Mouse (Mus musculus) 416B (cell line): ENCODE results near the gene Ms4a10.

Experiments used
- DNase-seq: peaks from one replicate; pipeline ENCODE4 v3.0.0; 2011; ENCODE audit warnings: low read depth

Gene Ms4a10

DNA sequence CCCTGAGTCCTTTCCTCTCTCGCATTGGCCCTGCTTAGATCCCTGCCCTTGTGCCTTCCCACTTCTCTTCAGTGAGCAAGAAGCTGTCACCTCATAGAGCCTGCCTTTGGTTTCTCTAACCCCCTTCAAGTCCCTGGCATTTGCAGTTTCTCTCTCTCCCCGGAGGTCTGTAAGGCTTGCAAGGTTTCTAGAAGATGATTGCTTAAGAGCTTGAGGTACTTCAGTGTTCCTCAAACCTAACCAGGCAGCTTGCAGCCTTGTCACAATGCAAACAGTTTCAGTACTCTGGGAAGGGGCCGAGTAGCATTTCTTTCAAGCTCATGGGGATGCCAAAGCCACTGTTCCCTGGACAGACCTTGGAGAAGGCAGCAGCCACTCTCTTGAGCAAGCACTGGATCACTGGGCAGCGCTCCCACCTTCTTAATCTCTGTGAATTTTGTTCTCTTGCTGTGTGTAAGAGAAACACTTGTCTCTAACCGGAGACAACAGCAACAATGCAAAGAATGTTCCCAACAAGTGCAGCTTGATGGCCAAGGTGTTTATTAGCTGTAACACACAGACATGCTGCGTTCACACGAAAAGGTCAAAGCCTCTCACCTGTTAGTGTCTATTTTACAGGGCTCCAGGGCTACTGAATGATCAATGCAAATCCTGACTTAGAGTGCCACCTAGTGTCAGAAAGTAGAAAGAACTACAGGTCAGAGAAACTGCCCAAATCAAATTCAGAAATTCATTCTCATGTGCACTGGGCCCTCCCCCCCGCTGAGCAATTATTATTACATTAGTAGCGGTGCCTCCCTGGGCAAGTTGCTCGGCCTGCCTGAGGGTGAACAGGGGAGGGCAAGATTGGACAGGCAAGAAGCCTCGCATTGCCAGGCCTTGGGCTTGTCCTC, 15.1 kb downstream of the Ms4a10 start:
- DNase-seq, result peak; percentile 77

DNA sequence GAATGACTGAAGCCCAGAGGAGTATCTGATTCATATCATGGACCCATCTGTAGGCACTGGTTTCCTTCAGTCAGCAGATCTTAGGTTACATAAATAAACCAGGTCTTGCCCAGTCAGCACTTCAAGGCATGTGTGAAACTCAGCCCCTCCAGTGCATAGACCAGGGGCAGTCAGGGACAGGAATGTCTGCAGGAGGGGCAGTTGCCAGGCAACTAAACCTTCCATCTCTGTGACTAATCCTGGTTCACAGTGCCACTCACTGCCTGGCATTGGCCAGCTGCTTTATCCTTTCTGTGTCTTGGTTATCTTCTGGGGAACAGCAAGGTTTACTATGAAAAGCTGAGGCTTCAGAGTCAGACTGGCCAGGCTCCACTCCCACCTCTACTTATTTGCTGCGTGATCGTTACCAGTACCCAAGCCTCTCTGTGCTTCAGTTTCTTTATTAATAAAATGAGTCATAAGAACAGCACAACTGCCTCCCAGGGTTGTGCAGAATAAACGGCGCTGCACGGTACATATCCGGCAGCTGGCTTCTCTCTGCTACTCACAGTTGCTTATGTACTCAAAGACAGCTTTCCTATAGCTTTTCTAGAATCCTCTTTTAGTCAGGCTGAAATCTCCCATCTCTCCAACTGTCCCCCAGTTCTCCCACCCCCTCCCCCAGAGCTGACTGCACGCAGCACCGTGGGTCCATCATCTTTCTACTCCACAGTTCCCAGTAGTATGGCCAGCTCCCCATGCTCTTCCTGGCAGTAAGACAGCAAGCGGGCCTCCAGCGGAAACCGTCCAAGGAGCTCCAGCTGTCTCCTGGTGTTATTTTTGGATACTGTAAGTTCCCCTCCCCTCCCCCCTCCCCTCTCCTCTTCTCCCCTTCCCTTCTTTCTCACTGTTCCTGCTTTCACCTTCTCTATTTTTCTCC, 22.2 kb downstream of the Ms4a10 start:
- DNase-seq, result no peak

DNA sequence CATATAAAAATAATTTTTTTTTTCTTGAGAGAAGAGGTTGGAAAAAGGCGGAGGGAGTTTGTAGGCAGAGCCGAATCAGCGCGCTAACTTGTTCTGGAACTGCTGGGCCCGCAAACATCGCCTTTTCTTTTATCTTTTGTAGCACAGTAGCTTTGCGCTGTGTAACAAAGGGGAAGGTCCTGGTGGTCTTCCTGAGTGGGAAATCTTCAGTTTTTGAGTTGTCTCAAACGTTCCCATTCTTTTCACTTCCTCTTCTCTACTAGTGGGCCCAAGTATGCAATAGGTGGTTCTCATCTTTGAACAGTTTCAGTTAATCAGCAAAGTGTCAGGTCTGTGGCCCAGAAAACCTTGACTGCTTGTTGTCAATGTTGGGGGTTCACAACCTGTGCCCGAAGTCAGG, 24.9 kb downstream of the Ms4a10 start:
- DNase-seq, result no peak

DNA sequence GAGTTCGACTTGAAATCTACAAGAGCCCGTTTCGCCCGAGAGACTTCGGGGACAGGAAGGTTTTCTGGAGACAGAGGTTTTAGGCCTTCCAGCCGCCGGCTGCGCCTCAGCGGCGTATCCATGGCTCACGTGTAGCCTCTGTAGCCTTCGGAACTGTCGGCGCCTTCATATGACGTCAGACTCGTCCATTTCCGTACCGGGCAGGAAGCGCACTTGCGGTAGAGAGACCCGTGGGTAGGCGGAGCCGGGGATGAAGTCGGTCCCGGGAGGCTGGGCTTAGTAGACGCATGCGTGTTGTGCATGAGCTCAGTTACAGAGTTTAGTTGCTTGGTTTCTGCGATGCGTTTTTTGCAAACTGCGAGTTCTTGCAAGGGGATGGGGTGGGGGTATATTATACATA, 25.4 kb downstream of the Ms4a10 start, which contains the start of gene Ccdc86:
Ccdc86 (minus strand) TSS at position 155 of the 400 bp plus-strand sequence.
- DNase-seq, result peak; percentile 99

DNA sequence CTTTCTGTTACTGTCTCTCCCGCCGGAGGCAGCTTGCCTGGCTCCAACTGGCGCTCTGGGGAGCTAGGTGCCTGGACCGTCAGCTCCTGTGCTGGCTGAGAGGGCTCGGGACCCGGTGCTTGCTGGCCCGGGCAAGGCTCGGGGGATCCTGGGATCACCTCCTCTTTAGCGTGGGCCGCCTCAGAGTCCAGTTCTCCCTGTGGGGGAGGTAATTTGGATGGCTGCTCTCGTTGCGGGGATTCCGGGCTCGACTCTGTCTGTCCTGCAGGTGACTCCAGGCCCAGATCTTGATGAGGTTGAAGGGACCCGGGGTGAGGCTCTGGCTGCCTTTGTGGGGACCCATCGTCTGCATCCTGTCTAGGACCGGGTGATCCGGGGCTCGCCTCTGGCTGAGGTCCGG, 26.1 kb downstream of the Ms4a10 start:
- DNase-seq, result peak; percentile 8

DNA sequence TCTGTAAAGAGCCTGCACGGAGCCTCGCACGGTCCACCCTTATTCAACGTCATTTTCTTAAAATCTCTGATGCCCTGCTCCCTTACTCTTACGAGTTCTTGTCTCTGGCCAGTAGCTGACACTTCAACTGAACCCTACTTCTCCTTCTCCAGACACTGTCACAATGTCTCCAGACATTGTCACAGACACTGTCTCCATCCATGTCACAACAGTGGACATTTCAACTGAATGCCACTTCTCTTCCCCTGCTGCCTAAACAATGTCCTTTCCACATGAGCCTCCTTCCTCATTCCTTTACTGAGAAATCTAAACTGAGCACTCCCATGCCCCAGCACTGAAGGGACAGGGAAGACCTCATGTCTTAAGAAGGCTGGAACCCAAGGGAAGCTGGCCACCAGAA, 27.3 kb downstream of the Ms4a10 start:
- DNase-seq, result peak; percentile 24

DNA sequence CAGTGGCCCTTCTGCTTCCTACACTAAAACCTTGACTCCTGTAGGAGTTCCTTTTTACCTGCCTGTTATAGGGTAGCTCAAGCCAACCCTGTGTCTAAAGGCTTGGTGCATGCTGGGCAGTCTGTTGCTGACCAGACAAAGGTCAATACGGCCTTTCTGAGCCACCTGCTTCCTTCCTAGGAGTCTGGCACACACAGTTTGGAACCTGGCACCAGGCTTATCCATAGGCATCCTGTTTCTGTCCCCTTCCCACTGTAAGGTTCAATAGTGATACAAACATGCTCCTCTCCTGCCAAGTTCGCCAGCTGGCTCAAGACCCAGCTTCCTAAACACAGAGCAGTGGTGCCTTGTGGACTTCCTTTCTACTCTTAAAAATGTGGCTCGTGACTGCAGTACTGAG, 28.0 kb downstream of the Ms4a10 start:
- DNase-seq, result no peak

DNA sequence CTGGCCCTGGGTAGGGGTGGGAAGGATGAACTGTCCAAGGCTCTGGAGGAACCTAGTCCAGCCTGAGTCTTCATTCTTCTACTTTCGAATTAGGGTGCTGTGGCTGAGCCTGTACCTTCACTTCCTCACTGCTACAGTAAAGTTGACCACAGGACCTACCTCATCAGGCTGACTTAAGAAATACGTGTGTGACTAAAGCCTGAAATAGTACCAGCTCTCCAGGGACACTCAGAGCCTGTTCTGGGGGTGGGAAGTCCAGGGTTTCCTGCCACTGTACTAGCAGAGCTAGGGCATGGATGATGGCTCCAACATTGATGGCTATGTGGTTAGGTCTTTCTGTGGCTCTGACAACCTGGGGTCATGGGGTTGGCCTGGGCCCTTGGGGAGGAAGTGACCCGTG, 30.5 kb downstream of the Ms4a10 start:
- peak; percentile 19 for DNase-seq

DNA sequence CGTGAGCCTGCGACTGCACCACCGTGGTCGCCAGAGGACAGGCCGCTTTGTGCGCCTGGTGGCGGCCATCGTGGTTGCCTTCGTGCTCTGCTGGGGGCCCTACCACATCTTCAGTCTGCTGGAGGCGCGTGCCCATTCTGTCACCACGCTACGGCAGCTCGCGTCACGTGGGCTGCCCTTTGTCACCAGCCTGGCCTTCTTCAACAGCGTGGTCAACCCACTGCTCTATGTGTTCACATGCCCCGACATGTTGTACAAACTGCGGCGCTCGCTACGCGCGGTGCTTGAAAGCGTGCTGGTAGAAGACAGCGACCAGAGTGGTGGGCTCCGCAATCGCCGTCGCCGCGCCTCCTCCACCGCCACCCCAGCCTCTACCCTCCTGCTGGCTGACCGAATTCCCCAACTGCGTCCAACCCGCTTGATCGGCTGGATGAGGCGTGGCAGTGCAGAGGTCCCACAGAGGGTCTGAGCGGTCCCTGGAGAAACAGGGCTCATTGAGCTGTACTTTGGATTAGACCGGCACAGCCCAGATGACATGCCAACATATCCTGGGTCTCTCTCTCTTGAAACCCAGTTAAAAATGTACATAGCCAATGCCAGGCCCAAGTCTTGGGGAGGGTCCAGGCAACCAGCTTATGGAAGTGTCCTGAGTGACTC, 33.5 kb downstream of the Ms4a10 start:
- DNase-seq, result no peak

DNA sequence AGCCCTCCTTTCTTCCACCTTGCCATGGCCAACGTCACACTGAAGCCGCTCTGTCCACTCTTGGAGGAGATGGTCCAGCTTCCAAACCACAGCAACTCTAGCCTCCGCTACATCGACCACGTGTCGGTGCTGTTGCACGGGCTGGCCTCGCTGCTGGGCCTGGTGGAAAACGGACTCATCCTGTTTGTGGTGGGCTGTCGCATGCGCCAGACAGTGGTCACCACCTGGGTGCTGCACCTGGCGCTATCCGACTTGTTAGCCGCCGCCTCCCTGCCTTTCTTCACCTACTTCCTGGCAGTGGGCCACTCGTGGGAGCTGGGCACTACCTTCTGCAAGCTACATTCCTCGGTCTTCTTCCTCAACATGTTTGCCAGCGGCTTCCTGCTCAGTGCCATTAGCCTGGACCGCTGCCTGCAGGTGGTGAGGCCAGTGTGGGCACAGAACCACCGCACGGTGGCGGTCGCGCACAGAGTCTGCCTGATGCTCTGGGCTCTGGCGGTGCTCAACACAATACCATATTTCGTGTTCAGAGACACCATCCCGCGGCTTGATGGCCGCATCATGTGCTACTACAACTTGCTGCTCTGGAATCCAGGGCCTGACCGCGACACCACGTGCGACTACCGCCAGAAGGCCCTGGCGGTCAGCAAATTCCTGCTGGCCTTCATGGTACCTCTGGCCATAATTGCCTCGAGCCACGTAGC, 34.2 kb downstream of the Ms4a10 start:
- no peak for DNase-seq

DNA sequence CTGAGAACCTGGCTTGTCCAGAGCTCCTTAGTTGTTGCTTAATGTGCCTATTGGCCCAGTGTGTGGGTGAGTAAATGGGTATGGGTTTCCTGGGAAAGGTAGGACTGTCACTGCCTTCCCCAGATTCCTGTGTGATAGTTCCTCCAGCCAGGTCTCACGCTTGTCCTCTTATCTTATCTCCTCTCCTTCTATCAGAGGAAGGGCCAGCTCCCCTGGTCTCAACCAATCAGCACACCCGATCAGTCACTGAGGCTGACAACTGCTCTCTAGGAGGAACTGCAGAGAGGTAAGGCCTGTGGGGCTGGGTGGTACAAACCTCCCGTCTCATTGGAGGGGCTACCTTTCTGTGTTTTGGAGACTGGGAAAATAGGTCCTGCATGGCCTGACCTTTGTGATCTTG, 35.7 kb downstream of the Ms4a10 start:
- DNase-seq, result no peak

DNA sequence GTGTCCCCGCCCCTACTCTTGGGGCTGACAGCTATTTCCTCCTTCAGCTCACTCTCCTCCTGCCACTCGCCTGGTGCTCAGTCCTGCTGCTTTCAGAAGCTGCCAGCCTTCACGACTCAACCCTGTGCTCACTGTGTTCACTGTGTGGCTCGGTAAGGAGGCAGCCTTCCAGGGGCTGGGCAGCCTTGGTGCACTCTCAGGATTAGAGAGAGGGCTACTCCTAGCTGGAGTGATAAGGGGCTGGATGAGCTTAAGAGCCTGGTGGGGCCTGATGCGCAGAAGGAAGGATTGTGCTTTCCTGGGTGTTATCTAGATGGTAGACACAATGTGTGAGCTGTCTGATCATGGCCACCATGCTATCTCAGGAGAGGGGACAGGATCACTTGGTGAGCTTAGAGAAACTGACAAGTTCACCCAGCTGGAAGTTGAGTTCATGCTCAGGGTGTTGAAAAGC, 37.3 kb downstream of the Ms4a10 start, which contains the start of gene Ptgdr2:
Ptgdr2 (plus strand) TSS at position 51 of the 454 bp plus-strand sequence.
- DNase-seq, result no peak

DNA sequence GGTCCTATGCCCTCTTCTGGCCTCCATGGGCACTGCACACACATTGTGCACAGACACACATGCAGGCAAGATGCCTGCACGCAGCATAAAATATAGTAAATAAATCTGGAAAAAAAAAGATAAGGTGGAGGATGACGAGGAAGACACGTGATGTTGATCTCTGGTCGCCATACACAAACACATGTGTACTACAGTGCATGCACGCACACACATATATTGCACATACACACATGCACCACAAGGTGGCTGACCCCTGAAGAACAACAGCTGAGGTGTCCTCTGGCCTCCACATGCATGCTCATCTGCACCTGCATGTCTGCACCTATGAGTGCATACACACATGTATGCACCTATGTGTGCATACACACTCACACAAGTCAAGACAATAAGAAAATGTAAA, 38.4 kb downstream of the Ms4a10 start:
- DNase-seq, result peak; percentile 9

DNA sequence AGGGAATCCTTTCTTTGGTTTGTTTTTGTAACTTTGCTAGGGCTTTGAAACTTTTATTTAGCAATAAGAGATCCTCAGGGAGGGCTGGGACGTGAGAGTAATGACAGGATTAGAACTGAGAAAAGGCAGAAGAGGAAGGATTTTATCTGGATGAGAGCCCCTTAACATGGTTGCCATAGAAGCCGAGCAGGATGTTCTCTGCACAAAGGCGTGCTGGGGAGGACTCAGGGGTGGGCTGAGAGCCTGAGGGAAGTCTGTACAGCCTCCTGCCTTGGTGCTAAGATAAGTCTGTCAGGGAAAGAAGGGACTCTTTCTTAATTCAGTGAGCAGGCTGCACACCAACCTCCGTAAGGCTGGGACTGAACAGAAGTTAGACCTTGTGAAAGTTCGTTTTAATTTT, 39.4 kb downstream of the Ms4a10 start:
- DNase-seq, result no peak

DNA sequence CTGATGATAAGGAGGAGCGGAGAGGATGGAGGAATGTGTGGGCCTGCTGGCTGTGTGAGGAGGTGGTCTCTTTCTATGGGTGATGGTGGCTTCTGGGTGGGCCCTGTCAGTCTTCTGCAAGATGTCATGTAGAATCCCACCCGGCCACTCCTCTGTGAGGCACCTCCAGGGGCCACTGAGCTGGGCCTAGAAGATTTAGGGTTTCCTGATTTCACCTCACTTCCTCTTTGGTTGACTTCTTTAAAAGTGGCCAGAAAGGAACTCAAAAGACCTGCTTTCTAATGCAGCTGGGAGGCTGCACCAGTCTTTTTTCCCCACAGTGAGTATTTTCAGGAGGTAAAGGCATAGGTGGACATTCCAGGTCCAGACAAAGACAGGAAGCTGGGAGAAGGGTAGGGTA, 43.8 kb downstream of the Ms4a10 start:
- no peak for DNase-seq

DNA sequence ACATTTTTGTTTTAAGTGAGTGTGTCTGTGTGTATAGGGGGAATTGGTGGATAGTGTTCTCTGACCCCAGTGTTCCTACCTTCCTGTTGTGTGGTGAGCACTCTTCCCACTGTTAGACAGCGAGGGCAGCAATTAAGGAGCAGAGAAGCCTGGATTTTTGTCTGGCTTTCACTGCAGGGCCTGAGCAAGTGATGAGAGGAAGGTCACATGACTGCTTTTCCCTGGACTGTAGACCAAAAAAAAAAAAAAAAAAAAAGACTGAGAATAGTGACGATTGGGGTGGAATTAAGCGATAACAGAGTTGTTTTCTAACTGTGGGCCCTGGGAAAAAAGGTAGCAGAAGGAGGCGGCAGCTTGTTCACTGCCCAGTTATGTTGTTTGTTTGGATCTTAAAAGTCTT, 47.8 kb downstream of the Ms4a10 start:
- no peak for DNase-seq

DNA sequence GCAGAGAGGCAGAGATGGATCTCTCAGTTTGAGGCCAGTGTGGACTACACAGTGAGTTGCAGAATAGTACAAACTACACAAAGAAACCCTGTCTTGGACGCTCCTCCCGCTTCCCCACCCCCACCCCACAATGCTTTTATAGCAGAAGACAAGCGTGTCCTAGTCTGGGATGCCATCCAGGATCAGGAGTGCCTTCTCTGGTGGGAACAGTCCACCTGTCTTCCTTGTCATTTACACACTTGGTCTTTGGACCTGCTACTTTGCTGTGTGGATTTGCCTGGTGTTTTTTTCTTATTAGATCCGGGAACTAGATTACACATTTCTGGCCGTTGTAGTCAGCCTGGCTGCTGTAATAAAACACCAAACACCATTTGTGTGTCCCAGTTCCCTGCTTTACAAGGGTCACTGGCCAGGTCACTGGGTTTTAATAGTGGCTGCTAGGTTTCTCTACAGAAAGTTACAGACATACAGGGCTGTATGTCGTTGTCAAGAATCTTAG, 48.3 kb downstream of the Ms4a10 start:
- DNase-seq, result no peak

DNA sequence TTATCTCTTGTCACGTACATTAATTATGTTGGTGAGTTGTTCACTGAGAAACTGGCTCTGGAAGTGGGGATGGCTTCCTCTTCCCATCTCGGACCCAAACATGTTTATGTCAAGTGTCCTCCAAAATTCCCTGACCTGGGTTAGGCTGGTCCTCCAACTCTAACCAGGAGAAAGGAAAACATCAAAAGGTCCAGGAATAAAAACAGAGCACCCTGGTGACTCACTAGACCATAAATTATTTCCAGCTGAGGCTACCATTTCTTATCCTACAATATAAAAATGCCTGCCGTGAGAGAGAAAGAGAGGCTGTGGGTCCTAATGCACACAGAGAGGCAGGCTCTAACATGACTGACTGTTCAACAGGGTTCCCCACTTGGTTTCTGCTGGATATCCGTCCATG, 50.2 kb downstream of the Ms4a10 start:
- no peak for DNase-seq

DNA sequence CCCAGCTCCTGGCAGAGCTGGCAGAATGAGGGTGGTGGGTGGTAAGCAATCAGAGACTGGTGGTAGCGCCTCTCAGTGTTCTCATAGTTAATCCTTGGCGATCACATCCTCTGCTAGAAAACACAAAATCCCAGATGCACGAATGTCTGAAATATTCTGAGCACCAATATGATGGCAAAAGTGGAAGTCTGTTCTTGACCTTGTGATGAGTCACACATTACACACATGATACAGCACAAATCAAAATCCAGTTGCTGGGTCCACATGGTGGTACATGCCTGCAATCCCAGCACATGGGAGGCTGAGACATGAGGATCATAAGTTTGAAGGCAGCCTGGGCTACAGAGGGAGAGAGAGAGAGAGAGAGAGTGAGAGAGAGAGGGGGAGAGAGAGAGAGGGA, 53.4 kb downstream of the Ms4a10 start:
- DNase-seq, result peak; percentile 23

DNA sequence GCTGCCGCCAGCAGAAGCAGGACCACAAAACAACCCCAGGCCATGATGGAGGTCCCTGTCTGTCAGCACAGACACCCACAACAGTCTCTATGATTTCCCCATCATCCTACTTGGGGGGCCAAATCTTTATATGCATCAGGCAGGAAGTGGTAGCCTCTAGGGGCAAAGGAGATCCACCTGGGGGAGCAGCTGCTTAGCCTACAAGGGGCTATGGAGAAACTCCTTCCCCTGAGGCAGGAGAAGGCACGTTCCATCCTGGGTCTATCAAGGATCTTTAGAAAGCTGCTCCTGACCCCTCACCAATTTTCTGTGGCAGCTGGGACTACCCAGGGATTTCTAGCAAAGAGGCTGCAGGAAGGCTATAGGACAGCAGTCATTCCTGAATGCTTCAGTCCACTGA, 53.9 kb downstream of the Ms4a10 start, which contains the start of gene Zp1:
Zp1 (minus strand) TSS at position 101 of the 400 bp plus-strand sequence.
- no peak for DNase-seq

DNA sequence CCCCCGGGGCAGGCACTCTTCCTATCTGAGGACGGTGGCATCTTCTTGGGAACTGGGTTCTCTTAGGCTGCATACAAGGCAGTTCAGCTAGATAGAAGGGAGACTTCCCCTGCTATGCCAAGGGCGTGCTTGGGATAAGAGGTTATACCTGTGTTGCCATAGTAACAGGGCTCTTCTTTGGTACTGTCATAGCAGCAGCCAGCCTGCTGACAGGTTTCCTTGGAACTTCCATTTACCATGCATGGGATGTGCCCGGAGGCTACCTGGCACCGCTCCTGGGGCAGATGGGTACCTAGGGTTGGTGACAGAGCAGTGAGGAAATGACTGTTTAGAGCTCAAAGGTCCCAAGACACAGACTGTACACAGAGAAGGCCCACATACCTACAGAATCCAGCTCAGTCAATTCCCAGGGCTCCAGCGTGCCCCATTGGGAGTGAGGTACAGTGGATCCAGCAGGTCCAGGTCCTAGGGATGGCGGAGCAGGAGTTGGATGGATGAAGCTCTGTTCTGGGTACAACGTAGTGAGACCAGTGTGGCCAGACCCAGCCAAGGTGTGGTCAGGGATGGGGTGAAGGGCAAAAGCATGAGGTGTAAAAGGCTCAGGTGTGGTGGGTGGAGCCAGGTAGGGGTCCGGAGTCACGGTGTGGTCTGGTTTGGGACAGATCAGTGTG, 56.0 kb downstream of the Ms4a10 start:
- no peak for DNase-seq
